ENCODE assay signal across 12 mouse cellular contexts in the genomic region with DNA sequence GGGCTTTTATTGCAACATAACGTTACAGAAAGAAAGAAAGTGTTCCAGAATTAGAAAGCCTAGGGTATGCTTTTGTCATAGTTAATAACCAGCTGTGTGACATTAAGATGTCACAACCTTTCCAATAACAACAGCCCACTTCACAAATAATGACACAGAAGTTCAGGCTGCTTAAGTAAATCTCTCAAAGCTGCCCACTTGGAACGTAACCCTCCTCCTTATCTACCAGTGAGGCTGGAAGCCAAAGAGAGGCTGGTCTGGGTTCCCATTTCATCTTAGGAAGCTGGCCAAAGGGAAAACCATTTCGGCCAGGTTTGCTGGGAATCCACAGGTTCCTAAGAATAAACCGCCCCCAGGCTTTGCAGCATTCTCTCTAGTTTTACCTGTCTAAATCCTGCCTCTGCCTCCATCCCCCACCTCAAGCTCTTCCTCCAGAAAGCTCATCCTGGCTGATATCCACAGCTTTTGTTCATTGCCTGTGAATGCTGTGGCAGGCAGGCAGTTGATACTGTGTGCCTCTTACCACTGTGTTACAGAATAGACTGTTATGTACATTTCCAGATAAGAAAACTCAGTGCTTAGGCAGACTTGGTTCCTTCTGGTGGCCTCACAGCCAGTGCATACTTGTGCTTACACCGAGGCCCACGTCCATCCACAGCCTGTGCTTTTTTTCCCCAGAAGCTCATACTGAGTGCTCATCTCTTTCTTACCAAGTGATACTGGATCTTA. TPM values are rescaled to one million over a fixed set of nuclear protein-coding genes. Genes with fewer than 3 reads are reported as not detected.
DNase-seq lines count a peak whose midpoint lies in the region; ATAC-seq and TF ChIP-seq lines count a peak whose summit lies in the region.
"Had no signal": no experiment of that assay in that cellular context is flagged by ENCODE, and none has a peak within 500 bp of the region (broad histone marks: within the 10 kb centered on the region; RNA-seq: fewer than 3 reads in every experiment).

No protein-coding gene starts in this region.

- H3K9me3 ChIP-seq in liver, postnatal 0 days (ENCODE audit: low read length), result no peaks in the 10 kb centered on the region
- H3K9me3 ChIP-seq in heart, embryonic 11.5 days (replicated peaks; ENCODE audit: control insufficient read depth, low read length), result no peaks in the 10 kb centered on the region
- H3K9me3 ChIP-seq in lung, embryonic 16.5 days (ENCODE audit: control insufficient read depth, low read length), result no peaks in the 10 kb centered on the region

- no peak for TF ChIP-seq EP300 in liver, postnatal 0 days (IDR thresholded peaks at IDR 0.05; ENCODE audit: low read depth)

- H3K4me1 ChIP-seq in liver, adult 2 months (ENCODE audit: control insufficient read depth, insufficient read depth, low read length), result peaks cover 2% of the 10 kb centered on the region; the same call in 1 of the 2 replicates
- peaks cover 6% of the 10 kb centered on the region; the same call in 1 of the 2 replicates for H3K4me1 ChIP-seq in liver, postnatal 0 days (ENCODE audit: insufficient read depth)
- peaks cover 24% of the 10 kb centered on the region for H3K4me1 ChIP-seq in heart, embryonic 11.5 days (ENCODE audit: control insufficient read depth, insufficient read depth, low read length)
- peaks cover 15% of the 10 kb centered on the region for H3K4me1 ChIP-seq in lung, embryonic 16.5 days (replicated peaks; ENCODE audit: control insufficient read depth, insufficient read depth, low read length)
- H3K4me1 ChIP-seq in olfactory bulb, adult 2 months (ENCODE audit: control insufficient read depth, insufficient read depth, low read length), result peaks cover 18% of the 10 kb centered on the region

- no peak overlapping the region for H3K4me2 ChIP-seq in liver, postnatal 0 days (ENCODE audit: low read depth, low read length)
- H3K4me2 ChIP-seq in heart, embryonic 11.5 days, result peak overlapping the region; percentile 29
- H3K4me2 ChIP-seq in lung, embryonic 16.5 days (ENCODE audit: low read depth, low read length), result 0 out of 2 replicates have a peak overlapping the region, but pooled peaks have one; percentile 4

- H3K36me3 ChIP-seq in liver, adult 2 months (ENCODE audit: control insufficient read depth, insufficient read depth, low read length), result no peaks in the 10 kb centered on the region
- no peaks in the 10 kb centered on the region for H3K36me3 ChIP-seq in liver, postnatal 0 days (replicated peaks; ENCODE audit: insufficient read depth, low read length)
- H3K36me3 ChIP-seq in heart, embryonic 11.5 days (ENCODE audit: control insufficient read depth, insufficient read depth, low read length), result no peaks in the 10 kb centered on the region
- no peaks in the 10 kb centered on the region for H3K36me3 ChIP-seq in lung, embryonic 16.5 days (ENCODE audit: control insufficient read depth, insufficient read depth, low read length)

- no peak overlapping the region for H3K4me3 ChIP-seq in liver, adult 2 months (ENCODE audit: insufficient read depth, low read depth, low read length)
- no peak overlapping the region for H3K4me3 ChIP-seq in liver, postnatal 0 days (ENCODE audit: low read depth, low read length)
- H3K4me3 ChIP-seq in heart, embryonic 11.5 days (ENCODE audit: low read depth, low read length), result no peak overlapping the region
- no peak overlapping the region for H3K4me3 ChIP-seq in lung, embryonic 16.5 days (ENCODE audit: low read length)
- H3K4me3 ChIP-seq in olfactory bulb, adult 2 months (ENCODE audit: insufficient read depth, low read depth, low read length), result no peak overlapping the region

- ATAC-seq in liver, postnatal 0 days, result no peak
- ATAC-seq in heart, embryonic 11.5 days (replicated peaks; ENCODE audit: insufficient number of reproducible peaks, low FRiP score, low TSS enrichment), result no peak
- peak; percentile 48 for ATAC-seq in lung, embryonic 16.5 days (ENCODE audit: low read depth)
- ATAC-seq in activated CD4-positive, CD25-positive, alpha-beta regulatory T cell, adult 4 months, result no peak
- ATAC-seq in granulocyte monocyte progenitor cell, adult 5-6 weeks (replicated peaks; ENCODE audit: poor library complexity, severe bottlenecking), result no peak

- DNase-seq in liver, adult 2 months (ENCODE audit: extremely low read depth, low read depth, low spot score), result peak; percentile 48
- no peak for DNase-seq in liver, postnatal 0 days
- no peak for DNase-seq in urinary bladder, adult 18-20 months (ENCODE audit: low spot score in 2 of 2)
- DNase-seq: adrenal gland, adult 2 months; cerebellum, adult 9-10 months; kidney, adult 11 months; spleen, adult 18-20 months had no signal

- TF ChIP-seq CTCF in liver, adult 2 months (IDR thresholded peaks at IDR 0.05; ENCODE audit: low read depth, low read length), result no peak
- no peak for TF ChIP-seq CTCF in liver, postnatal 0 days (IDR thresholded peaks at IDR 0.05; ENCODE audit: low read depth)
- no peak for TF ChIP-seq CTCF in olfactory bulb, adult 2 months (IDR thresholded peaks at IDR 0.05; ENCODE audit: insufficient read depth, low read depth, low read length)

- H3K9ac ChIP-seq in liver, adult 2 months (ENCODE audit: low read depth, low read length), result no peak overlapping the region
- H3K9ac ChIP-seq in liver, postnatal 0 days (replicated peaks), result no peak overlapping the region
- H3K9ac ChIP-seq in heart, embryonic 11.5 days (ENCODE audit: low read depth, low read length), result peak overlapping the region; percentile 12; the same call in 1 of the 2 replicates
- no peak overlapping the region for H3K9ac ChIP-seq in lung, embryonic 16.5 days (ENCODE audit: low read length)

- TF ChIP-seq POLR2A in liver, adult 2 months (IDR thresholded peaks at IDR 0.05; ENCODE audit: extremely low read depth, insufficient read depth, low read length), result no peak
- TF ChIP-seq POLR2A in olfactory bulb, adult 2 months (IDR thresholded peaks at IDR 0.05; ENCODE audit: insufficient read depth, low read depth, low read length), result no peak

- peaks cover 2% of the 10 kb centered on the region; the same call in 1 of the 2 replicates for H3K79me2 ChIP-seq in liver, adult 2 months (ENCODE audit: control insufficient read depth, insufficient read depth, low read length)

- no peaks in the 10 kb centered on the region for H3K27me3 ChIP-seq in liver, adult 2 months (ENCODE audit: control insufficient read depth, insufficient read depth, low read length)
- H3K27me3 ChIP-seq in liver, postnatal 0 days (ENCODE audit: insufficient read depth, low read length), result no peaks in the 10 kb centered on the region
- H3K27me3 ChIP-seq in heart, embryonic 11.5 days (ENCODE audit: control insufficient read depth, insufficient read depth, low read length), result no peaks in the 10 kb centered on the region
- H3K27me3 ChIP-seq in lung, embryonic 16.5 days (ENCODE audit: control insufficient read depth, insufficient read depth, low read depth, low read length), result no peaks in the 10 kb centered on the region

- H3K27ac ChIP-seq in liver, adult 2 months (replicated peaks; ENCODE audit: insufficient read depth, low read depth, low read length), result no peak overlapping the region
- no peak overlapping the region for H3K27ac ChIP-seq in liver, postnatal 0 days (ENCODE audit: low read depth)
- H3K27ac ChIP-seq in heart, embryonic 11.5 days (ENCODE audit: low read depth, low read length), result peak overlapping the region; percentile 47; the same call in 1 of the 2 replicates
- peak overlapping the region; percentile 58 for H3K27ac ChIP-seq in lung, embryonic 16.5 days (ENCODE audit: low read length)
- H3K27ac ChIP-seq in olfactory bulb, adult 2 months (ENCODE audit: insufficient read depth, low read depth, low read length), result peak overlapping the region; percentile 40; the same call in 1 of the 2 replicates

- WGBS in liver, adult 2 months, result 53% methylated on average over 6 of the region's 6 CpGs
- WGBS in liver, postnatal 0 days (ENCODE audit: insufficient replicate concordance), result 58% methylated on average over 6 of the region's 6 CpGs
- WGBS in heart, embryonic 11.5 days (ENCODE audit: insufficient replicate concordance), result 35% methylated on average over 6 of the region's 6 CpGs
- 22% methylated on average over 6 of the region's 6 CpGs for WGBS in lung, embryonic 16.5 days
- WGBS in olfactory bulb, adult 2 months, result 28% methylated on average over 6 of the region's 6 CpGs

RNA-seq across cellular contexts. Expression of a gene that starts 12.8 kb away (rescaled TPM):
- 36.4 and 45.2 TPM in 2 replicates for total RNA-seq in liver, adult 2 months (2014; rRNA removed)
- polyA plus RNA-seq in liver, adult 2 months (2012; rRNA removed), result 43.2 and 56.2 TPM in 2 replicates
- 15.1 and 16.3 TPM in 2 replicates for polyA plus RNA-seq in liver, postnatal 0 days (2015; fragmentation: Nextera tagmentation; extraction: Ambion mirVana)
- polyA plus RNA-seq in heart, embryonic 11.5 days (2014; fragmentation: Nextera tagmentation; extraction: Ambion mirVana), result 36.1 and 47.0 TPM in 2 replicates
- 51.3 and 59.6 TPM in 2 replicates for polyA plus RNA-seq in lung, embryonic 16.5 days (2015; fragmentation: Nextera tagmentation; extraction: Ambion mirVana)
- polyA plus RNA-seq in olfactory bulb, adult 2 months (2012; ENCODE audit: insufficient read depth, insufficient read length, low replicate concordance, missing spikeins), result not detected in 2 replicates
- polyA plus RNA-seq in activated CD4-positive, CD25-positive, alpha-beta regulatory T cell, adult 4 months (2017; shearing (Covaris generic)), result 10 to 100 TPM in 1 of 2 experiments, 1 to 10 TPM in 1; 8.8 to 13.3 TPM
- total RNA-seq in granulocyte monocyte progenitor cell, adult 5-6 weeks (2014; fragmentation: Nextera tagmentation), result 19.3 and 19.6 TPM in 2 replicates
- total RNA-seq in granulocyte monocyte progenitor cell, adult 5-6 weeks (2017), result 40.6 and 60.0 TPM in 2 replicates

Comparison
In these comparisons a context has a peak if more than half of its experiments do, and no peak if none do; other contexts are left out.
1. H3K27ac ChIP-seq: peak in heart, embryonic 11.5 days (single experiment), lung, embryonic 16.5 days (single experiment) and olfactory bulb, adult 2 months (single experiment); none in liver, adult 2 months (single experiment) and liver, postnatal 0 days (single experiment).